Mouse (Mus musculus) embryo, embryonic 10 days (tissue): Measurements from ENCODE around the gene Nptn.

ENCODE experiments used
- DNase-seq: peaks from one replicate; pipeline ENCODE4 v3.0.0-alpha.2; 2015; ENCODE audit warnings: low spot score

The Nptn gene

DNA sequence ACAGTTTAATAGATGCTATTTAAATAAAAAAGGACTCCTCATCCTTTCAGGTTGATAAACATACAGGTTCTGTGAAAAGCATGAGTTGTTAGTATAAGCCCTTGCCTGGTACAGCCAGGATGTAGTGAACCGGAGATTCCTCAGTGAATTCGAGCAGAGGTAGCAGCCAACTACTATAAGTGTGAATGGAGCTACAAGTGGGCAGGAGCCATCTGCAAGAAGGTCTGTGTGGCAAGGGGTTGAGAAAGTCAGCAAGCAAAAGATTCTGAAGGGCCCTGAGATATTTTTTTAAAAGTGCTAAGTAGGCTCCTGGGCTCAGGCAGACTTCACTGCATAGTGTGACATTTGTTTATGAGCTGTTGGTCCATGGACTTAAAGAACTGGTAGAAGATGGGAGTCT lies 74.8 kb downstream of the Nptn start:
- DNase-seq: no peak

DNA sequence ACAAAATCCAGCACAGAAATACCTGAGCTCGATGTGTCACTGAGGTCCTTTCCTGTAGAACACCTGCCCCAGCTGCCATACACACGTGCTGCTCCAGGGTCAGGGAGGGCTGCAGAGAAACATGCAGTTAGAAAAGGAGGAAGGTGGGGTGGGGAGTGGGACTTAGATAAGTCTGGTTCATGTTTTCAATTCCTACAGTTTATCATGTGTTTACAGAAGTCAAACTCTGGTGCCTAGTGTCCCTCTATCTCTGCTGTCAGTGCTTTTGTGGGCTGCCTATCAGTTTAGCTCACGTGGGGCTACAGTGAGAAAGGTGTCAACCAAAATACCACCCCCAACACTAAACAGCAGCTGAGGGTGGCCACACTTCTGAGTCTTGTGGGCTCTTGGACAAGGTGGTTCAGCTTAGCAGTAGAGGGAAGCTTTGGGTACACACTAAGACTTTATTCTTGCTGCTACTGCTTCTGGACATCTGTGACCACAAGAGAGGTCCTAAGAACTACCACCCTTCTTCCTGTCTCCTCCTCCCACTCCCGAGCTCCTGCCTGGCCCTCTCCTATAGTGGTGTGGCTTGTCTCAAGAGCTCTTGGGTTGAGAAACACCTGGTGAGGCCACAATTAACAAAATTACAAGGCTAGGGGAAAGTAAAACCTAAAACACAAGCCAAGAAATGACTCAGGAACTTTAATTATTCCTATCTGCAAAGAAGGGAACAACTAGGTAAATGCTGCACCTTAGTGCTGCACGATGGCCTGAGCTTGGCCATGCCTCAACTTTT lies 75.9 kb downstream of the Nptn start:
- no peak for DNase-seq

DNA sequence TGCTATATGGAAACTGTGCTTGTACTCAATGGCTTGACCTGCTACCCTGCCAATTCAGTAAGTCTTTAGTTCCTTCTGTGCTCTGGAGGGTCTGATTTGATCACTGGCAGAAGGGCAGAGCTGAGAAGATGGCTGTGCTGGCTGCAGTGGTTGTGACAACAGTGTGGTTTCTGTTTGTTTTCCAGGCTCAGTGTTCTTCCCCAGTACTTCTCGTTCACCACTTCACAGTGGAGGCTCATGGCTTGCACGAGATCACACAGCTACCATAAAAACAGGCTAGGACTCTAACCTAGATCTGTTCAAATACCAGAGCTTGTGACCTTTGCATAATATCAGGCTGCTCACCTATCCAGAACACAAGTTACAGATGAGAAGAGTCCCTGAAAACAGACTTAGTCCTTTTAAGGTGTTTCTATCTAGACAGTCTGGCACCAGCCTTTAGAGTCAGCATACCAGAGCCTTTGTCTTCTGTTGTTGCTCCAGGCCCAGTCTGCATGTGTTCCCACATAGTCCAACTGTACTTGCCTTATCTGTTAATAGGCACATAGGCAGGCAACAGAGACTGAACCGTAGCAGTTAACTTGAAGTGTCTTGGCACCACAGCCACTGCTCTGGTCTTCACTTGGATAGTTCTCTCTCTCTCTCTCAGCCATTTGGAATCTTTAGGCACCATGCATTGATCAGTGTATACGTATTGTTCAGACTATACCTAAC lies 76.7 kb downstream of the Nptn start:
- no peak for DNase-seq

DNA sequence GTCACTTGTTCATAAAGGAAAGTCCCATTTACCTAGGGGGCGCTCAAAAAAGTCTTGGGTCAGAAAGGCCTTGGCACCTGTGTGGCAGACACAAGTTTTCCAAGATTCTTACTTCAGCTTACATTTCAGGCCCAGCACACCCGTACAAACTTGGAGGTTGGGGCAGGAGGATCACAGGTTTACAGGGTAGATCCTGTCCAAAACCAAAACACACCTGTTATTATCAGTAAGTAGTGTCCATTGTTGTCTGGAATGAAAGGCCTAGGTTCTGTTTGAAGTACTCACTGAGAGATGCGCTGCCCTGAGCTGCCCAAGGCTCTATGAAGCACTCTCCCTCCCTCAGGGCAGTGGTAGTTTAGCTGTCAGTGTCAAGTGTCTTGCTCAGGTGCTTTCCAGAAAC lies 77.3 kb downstream of the Nptn start:
- no peak for DNase-seq

DNA sequence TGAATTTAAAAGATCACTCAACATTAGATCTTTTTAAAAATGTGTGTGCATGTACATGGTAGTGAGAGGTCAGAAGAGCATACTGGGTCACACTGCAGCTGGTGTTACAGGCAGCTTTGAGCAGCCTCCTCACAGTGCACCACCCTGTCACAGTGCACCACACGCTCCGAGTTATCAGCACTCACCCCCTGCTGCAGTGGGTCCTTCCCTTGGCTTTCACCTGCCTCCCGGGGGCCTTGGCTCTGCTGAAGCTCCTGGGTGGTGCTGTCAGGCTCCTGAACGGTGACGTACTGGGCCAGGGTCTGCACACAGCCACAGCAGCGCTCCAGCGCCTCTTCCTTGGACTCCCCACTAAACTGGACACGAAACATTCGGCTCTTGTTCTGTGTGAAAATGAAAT lies 77.9 kb downstream of the Nptn start:
- no peak for DNase-seq

DNA sequence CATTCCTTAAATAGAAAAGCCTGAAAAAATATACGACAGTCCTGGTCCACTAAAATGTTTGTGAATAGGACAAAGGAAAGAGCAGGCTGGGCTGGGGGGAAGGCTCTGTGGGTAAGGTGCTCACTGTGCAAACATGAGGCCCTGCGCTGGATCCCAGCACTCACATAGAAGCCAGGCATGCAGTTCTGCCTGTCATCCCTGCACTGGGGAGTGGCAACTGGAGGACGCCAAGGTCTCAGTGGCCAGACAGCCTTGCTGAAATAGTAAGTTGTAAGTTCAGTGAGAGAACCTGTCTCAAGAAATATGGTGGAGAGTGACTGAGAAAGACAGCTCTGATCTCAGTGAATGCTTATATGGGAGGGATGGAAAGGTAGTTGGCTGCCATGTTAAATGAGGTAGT lies 78.6 kb downstream of the Nptn start:
- DNase-seq: no peak

DNA sequence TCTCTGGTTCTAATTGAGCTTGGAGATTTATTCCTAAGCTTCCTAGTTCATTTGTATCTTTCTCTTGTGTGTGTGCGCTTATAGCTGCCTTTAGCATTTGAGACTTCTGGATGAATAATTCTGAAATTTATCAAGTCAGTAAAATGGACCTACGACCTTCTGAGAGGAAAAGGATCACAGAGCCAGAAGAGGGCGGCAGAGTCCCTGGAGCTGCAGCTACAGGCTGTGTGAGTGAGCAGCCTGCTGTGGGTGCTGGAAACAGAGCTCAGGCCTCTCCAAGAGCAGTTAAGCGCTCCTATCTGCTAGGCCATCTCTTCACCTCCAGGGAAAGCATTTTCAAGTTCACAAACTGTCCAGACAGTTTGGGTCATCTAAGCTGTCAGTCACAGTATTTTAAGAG lies 80.0 kb downstream of the Nptn start:
- DNase-seq: no peak

DNA sequence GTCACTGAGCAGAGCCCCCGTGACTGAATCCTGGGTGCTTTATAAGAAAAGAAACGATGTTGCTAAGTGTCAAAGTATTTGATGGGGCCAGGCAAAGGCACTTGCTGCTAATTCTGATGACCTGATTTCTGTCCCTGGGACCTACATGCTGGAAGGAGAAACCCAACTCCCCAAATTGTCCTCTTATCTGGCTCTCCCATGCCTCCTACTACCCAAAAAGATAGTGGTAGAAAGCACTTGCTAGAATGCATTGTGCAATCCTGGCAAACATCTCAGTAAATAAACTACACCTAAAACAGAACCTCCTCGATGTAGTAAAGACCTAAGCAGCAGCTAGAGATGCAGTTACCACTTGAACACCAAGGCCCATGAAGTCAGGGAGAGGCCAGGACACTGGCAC lies 80.8 kb downstream of the Nptn start:
- no peak for DNase-seq

DNA sequence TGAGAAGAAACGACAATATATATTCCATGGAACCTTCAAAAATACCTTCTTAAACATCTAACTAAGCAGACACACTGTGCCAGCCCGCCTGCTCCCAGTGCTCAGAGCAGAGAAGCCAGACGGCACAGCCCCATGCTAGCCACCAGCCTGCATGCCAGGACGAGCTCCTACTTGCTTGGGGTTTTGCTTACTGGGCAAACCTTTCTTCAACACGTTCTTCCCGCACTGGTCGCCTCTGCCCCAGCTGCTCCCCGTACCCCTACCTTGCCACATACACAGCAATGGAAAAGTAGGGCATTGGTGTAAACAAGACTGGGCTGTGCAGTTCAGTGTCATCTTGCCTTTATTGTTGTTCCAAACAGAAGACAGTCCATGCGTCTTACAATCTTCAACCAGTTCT lies 83.5 kb downstream of the Nptn start:
- DNase-seq: no peak

DNA sequence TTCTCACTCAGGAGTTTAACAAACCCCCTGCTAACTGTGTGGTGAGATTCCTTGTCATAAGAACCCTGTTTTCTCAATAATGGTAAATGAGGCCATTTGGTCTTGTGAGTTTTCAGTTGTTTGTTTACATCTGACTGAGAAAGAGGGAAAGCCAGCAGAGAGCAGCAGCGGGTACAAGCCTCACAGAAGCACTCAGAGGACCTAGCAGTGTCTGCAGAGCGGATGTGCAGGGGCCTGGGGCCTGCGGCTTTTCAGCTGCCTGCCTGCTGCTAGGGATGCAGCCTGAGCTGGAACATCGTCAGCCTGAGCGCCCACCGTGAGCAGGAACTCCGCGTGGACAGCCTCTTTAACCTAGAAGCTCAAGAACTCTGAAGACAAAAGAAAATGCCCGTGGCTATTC lies 84.2 kb downstream of the Nptn start:
- DNase-seq: peak; percentile 16

DNA sequence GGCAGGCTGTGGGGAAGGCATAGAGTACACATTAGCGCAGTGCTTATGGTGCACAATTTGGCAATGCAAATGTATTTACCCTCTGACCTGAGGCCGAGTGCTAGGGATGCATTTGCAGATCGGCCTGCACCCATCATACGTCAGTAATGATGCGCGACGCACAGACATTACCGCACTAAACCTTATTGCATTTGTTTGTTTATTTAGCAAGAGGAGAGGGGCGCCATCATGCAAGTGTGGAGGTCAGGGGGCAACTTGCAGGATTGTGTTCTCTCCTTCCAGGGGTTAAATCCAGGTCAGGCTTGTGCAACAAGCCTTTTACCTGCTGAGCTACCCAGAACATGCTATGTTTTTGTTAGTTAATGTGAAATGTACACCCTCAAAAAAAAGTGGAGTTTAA lies 85.2 kb downstream of the Nptn start:
- peak; percentile 60 for DNase-seq

DNA sequence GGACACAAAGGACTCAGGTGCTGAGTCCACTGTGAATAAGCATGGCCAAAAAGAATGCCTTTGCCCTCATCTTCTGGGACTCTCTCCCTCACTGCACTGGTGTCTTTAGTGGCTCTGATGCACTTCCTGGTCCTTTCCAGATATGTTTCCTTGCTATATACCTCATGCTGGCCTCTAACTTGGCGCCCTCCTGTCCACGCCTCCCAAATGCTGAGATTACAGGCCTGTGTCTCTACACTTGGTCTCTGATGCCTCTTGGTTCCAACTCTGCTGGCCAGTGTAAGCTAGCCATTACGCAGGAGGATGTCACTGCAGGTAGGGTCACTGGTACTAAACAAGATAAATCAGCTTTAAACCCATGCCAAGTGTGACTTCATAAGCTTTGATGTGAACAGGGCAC lies 86.1 kb downstream of the Nptn start:
- DNase-seq: no peak

DNA sequence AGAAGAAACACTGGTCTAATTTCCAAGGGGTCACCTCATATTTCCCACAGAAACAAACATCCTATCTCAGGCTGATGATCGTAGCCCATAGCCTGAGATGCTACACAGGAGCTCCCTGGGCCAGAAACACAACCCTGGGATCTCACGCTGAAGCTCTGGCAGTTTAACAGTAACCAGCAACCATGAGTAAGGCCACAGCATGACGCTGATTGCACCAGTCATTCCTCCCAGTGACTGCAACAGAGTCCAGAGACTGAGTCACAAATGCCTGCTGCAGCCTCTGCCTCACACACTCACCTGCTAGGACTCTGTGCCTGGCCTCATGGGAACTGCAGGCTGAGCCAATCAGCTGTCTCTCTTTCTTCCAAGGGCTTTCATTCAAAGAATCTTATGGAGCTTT lies 87.0 kb downstream of the Nptn start:
- DNase-seq: no peak

DNA sequence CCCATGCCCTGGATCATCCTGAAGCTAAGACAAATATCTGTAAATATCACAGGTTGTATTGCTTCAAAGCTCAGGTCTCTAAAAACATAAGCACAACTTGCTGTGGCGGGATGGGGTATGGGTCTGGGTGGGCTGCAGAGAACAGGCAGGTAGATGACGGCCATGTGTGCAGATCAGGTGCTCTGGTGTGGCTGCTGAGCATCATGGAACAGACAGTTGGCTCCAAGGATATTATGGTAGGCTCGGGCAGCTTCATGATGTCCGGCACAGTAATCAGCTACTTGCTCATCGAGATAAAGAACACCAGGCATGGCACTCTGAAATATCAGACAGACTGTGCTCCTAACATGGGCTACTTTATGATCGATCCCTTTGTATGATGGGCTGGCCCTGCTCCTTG lies 87.8 kb downstream of the Nptn start:
- no peak for DNase-seq

DNA sequence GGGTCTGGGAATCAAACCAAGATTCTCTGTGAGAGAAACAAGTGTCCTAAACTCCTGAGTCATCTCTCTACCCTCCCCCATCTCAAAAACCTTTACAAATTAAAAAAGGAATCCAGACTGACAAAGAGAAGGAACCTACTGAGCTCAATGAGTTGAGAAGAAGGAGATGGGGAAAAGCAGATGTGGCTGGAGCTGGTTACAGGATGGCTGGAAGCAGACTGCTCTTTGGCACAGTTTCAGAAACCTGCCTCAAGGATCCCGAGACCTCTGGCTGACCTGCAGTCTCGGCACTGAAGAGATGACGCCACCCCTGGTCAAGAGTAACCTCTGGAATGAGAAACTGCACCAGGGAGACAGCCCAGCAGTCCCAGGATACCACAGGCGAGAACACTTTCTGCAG lies 90.4 kb downstream of the Nptn start:
- DNase-seq: no peak

DNA sequence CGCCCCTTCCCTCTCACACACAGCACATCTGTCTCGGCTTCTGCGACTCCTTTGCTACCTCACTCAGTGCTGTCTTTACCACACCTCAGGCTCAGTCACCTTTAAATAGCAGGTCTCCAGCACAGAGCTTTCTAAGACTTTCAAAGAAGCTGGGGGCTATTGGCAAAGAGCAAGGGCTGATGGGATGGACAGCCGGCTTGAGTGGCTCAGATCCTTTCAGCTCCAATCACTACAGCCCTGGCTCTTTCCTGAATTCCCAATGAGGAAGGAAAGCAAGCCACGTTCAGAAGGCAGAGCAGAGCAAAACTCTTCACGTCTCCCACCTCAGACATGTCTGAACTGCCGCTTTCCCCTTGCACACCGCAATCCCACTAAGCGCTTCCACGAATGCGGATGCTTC lies 92.7 kb downstream of the Nptn start:
- DNase-seq: no peak

DNA sequence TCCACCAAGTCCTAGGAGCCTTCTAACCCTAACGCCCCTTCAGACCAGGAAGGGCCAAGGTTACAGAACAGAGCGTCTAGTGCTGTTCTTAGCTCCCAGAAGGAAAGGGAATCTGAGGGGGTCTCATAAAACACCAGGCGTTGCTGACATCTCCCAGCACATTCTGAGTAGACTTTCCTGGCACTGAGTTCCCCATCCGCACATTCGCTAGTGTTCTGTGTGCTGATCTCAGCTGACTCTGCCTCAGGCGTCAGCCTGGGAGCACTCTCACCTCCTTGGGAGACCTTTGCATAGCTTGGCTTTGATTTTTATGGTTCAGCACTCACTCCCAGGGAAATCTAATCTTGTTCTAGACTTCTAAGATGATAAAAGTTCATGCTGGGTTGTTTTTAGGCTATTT lies 93.3 kb downstream of the Nptn start:
- DNase-seq: no peak

DNA sequence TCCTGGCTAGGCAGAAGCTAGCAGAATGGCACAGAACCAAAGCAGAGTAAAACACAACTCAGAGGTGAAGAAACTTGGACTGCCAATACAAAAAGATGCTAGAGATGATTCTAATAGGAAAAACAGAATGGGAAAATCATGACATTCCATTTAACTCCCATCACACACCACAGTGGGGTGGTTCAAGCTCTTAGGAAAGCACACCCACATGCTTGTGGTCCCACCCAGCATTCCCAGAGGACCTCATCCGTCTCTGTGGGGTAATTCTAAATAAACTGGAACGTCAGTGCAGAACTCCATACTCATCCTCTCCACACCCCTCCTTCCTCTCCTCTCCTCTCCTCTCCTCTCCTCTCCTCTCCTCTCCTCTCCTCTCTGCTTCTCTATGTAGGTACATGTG lies 99.4 kb downstream of the Nptn start:
- no peak for DNase-seq

DNA sequence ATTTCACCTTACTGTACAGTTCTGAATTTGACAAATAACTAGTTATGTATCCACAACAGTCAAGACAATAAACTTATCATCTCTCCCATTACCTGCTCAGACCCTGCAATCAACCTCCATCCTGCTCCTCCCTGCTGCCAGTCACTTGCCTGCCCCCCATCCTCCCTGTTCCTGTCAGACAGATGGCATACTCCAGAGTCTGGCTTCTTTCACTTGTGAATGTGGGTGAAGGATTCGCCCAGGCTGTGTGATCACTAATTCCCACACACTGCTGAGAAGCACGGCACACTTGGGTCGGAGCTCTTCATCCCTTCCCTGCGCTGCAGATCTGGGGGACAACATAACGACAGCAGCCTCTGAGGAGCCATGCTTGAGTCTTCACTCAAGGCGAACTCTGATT lies 100.1 kb downstream of the Nptn start:
- DNase-seq: no peak

DNA sequence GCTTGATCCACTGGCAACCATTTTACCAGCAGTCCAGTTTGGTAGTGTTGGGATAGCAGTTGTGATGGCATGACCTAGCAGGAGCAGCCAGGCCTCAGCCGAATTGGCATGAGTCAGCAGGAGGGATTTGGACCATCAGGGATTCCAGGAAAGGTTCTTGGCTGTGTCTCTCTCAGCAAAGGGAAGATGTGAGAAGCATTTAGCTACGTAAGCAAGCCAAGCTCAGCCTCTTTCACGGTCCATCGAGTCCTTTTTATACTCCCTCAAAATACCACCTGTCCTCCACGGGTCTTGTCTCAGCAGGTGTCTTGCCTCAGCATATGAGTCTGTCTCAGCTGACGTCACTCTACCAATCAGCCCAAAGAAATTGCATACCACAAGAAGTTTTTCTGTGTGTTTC lies 101.3 kb downstream of the Nptn start:
- no peak for DNase-seq

DNA sequence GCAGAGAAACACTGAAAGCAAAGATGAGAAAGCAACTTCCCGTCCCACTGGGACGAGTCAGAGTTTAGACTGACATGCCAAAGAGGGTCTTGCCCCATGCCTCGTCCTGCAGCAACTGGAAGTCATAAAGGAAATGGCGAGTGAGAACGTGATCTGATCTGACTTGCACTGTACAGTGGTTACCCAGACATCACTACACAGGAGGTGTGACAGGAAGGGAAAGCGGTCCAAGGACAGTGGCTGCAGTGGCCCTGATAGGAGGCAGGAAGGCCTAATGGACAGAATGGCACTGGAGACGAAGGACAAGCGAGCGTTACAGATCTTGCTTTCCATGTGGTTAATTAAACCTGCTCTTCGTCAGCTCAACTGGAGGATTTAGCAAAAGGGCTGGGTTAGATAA lies 103.2 kb downstream of the Nptn start:
- no peak for DNase-seq

DNA sequence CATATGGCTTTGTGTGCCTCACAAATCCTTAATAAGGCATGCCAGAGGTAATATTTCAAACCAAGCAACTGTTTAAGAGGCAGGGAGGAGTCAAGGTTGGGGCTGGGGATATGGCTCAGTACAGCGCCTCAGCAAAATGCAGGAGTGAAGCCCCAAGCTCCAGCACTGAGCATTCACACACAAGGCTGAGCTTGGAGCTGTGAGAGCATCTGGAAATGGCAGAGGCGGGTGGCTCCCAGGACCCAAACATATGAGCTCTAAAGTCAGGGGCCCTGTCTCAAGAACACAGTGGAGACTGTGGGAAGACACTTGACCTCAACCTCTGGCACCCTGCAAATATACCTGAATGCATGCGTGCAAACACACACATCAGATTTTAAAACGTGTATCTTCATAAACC lies 106.0 kb downstream of the Nptn start:
- no peak for DNase-seq

DNA sequence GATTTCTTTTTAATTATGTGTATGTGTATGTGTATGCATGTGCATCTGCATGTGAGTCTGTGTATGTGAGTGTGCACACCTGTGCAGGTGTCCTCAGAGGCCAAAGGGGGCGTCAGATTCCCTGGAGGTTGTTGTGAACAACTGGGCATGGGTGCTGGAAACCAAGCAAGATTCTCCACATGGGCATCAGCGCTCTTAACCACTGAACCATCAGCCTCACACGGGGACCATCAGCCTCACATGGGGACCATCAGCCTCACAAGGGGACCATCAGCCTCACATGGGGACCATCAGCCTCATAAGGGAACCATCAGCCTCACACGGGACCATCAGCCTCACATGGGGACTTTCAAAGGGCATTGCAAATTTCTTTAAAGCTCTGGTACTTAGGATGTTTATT lies 108.7 kb downstream of the Nptn start:
- DNase-seq: no peak

DNA sequence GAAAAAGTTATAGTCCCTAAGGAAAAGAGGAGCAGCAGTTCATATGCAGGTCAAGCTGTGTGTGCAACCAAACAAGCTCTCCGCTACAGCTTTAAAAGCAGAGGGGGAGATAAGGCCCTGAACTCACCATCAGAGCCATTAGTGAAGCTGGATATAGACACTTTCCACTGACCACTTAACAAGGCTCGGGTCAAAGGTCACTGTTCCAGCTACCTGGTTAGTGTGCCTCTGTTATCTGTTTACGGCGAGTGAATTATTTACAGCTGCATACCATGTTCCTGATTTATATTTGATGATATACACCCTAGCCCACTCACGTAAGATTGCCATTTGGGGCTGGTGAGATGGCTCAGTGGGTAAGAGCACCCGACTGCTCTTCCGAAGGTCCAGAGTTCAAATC lies 109.4 kb downstream of the Nptn start:
- peak; percentile 41 for DNase-seq
